10 mouse cellular contexts compared by ENCODE assay signal in genomic region chr13:63153397-63153796, GRCm38 (mm10).
DNase-seq lines count a peak whose midpoint lies in the region; ATAC-seq and TF ChIP-seq lines count a peak whose summit lies in the region.
"Had no signal": no experiment of that assay in that cellular context is flagged by ENCODE, and none has a peak within 500 bp of the region (broad histone marks: within the 10 kb centered on the region; RNA-seq: fewer than 3 reads in every experiment).

No protein-coding gene starts in this region.

- 0 out of 2 replicates have a peak, but pooled peaks cover 6% of the 10 kb centered on the region for H3K4me1 ChIP-seq in heart, postnatal 0 days (ENCODE audit: control insufficient read depth, insufficient read depth)
- H3K4me1 ChIP-seq in heart, embryonic 10.5 days, result peaks cover 13% of the 10 kb centered on the region
- peaks cover 12% of the 10 kb centered on the region; the same call in 1 of the 2 replicates for H3K4me1 ChIP-seq in embryonic facial prominence, embryonic 12.5 days
- H3K4me1 ChIP-seq in lung, embryonic 15.5 days, result peaks cover 28% of the 10 kb centered on the region

- 59% methylated on average over 2 of the region's 2 CpGs for WGBS in heart, postnatal 0 days
- 53% methylated on average over 2 of the region's 2 CpGs for WGBS in heart, embryonic 10.5 days
- 22% methylated on average over 2 of the region's 2 CpGs for WGBS in embryonic facial prominence, embryonic 12.5 days
- 22% methylated on average over 2 of the region's 2 CpGs for WGBS in lung, embryonic 15.5 days

- ATAC-seq in heart, postnatal 0 days (ENCODE audit: insufficient read depth, low read depth), result peak; percentile 28; the same call in 1 of the 2 replicates
- ATAC-seq in embryonic facial prominence, embryonic 12.5 days (ENCODE audit: insufficient number of reproducible peaks, insufficient read depth, low FRiP score, low TSS enrichment), result no peak
- peak; percentile 47 for ATAC-seq in lung, embryonic 15.5 days (ENCODE audit: borderline replicate concordance, extremely low read depth, low FRiP score, low TSS enrichment)

- TF ChIP-seq CTCF in heart, postnatal 0 days (IDR thresholded peaks at IDR 0.05; ENCODE audit: low read depth), result no peak

- no peaks in the 10 kb centered on the region for H3K9me3 ChIP-seq in heart, postnatal 0 days (replicated peaks; ENCODE audit: control insufficient read depth, low read length)
- H3K9me3 ChIP-seq in heart, embryonic 10.5 days, result no peaks in the 10 kb centered on the region
- no peaks in the 10 kb centered on the region for H3K9me3 ChIP-seq in embryonic facial prominence, embryonic 12.5 days
- H3K9me3 ChIP-seq in lung, embryonic 15.5 days, result no peaks in the 10 kb centered on the region

- H3K27me3 ChIP-seq in heart, postnatal 0 days (ENCODE audit: control insufficient read depth, insufficient read depth, low read length), result no peaks in the 10 kb centered on the region
- H3K27me3 ChIP-seq in heart, embryonic 10.5 days (ENCODE audit: insufficient read depth, poor library complexity, severe bottlenecking), result no peaks in the 10 kb centered on the region
- no peaks in the 10 kb centered on the region for H3K27me3 ChIP-seq in embryonic facial prominence, embryonic 12.5 days
- no peaks in the 10 kb centered on the region for H3K27me3 ChIP-seq in lung, embryonic 15.5 days

- no peak overlapping the region for H3K27ac ChIP-seq in heart, postnatal 0 days (ENCODE audit: low read depth)
- H3K27ac ChIP-seq in heart, embryonic 10.5 days, result no peak overlapping the region
- H3K27ac ChIP-seq in embryonic facial prominence, embryonic 12.5 days, result peak overlapping the region; percentile 67
- H3K27ac ChIP-seq in lung, embryonic 15.5 days, result peak overlapping the region; percentile 70

- no peak overlapping the region for H3K9ac ChIP-seq in heart, postnatal 0 days (replicated peaks; ENCODE audit: low read depth, low read length)
- no peak overlapping the region for H3K9ac ChIP-seq in embryonic facial prominence, embryonic 12.5 days
- H3K9ac ChIP-seq in lung, embryonic 15.5 days, result no peak overlapping the region

- H3K36me3 ChIP-seq in heart, postnatal 0 days (replicated peaks; ENCODE audit: control insufficient read depth, insufficient read depth, low read length), result no peaks in the 10 kb centered on the region
- 0 out of 2 replicates have a peak, but pooled peaks cover 4% of the 10 kb centered on the region for H3K36me3 ChIP-seq in heart, embryonic 10.5 days
- H3K36me3 ChIP-seq in embryonic facial prominence, embryonic 12.5 days, result no peaks in the 10 kb centered on the region
- no peaks in the 10 kb centered on the region for H3K36me3 ChIP-seq in lung, embryonic 15.5 days

- no peak for TF ChIP-seq EP300 in heart, postnatal 0 days (IDR thresholded peaks at IDR 0.05; ENCODE audit: low read depth)

- no peak overlapping the region for H3K4me2 ChIP-seq in heart, postnatal 0 days (ENCODE audit: low read depth, low read length)
- H3K4me2 ChIP-seq in embryonic facial prominence, embryonic 12.5 days (replicated peaks), result no peak overlapping the region
- H3K4me2 ChIP-seq in lung, embryonic 15.5 days, result no peak overlapping the region
- H3K4me2 ChIP-seq: liver, embryonic 11.5 days had no signal

- H3K4me3 ChIP-seq in heart, postnatal 0 days (ENCODE audit: low read depth, low read length), result no peak overlapping the region
- no peak overlapping the region for H3K4me3 ChIP-seq in heart, embryonic 10.5 days
- H3K4me3 ChIP-seq in embryonic facial prominence, embryonic 12.5 days, result no peak overlapping the region
- H3K4me3 ChIP-seq in lung, embryonic 15.5 days, result no peak overlapping the region

- DNase-seq in heart, postnatal 0 days (ENCODE audit: low spot score), result no peak
- no peak for DNase-seq in heart, embryonic 10.5 days (ENCODE audit: low spot score)
- DNase-seq in kidney, adult 8-10 months, result peak; percentile 43 to 74
- DNase-seq in left cerebral cortex, adult 11 months (ENCODE audit: low spot score), result no peak
- no peak for DNase-seq in gastrocnemius, adult 18-20 months (ENCODE audit: low spot score)
- no peak for DNase-seq in spleen, postnatal 14 days (ENCODE audit: low spot score in 2 of 2)
- DNase-seq: adrenal gland, postnatal 10 days had no signal

Comparison
In these comparisons a context has a peak if more than half of its experiments do, and no peak if none do; other contexts are left out.
1. DNase-seq: peak in kidney, adult 8-10 months (2 of 2); none in heart, postnatal 0 days (single experiment), heart, embryonic 10.5 days (single experiment), left cerebral cortex, adult 11 months (single experiment), gastrocnemius, adult 18-20 months (single experiment) and spleen, postnatal 14 days (0 of 2).
2. H3K27ac ChIP-seq: peak in embryonic facial prominence, embryonic 12.5 days (single experiment) and lung, embryonic 15.5 days (single experiment); none in heart, postnatal 0 days (single experiment) and heart, embryonic 10.5 days (single experiment).